Mouse (Mus musculus): ENCODE results near the gene Tom1. TPM values are rescaled to one million over a fixed set of nuclear protein-coding genes. Genes with fewer than 3 reads are reported as not detected.

The Tom1 gene
- 10 to 100 TPM; 16.2 to 96.7 (median 44.4) TPM for total RNA-seq (2018; cell fraction: chromatin; rRNA removed)
- 10 to 100 TPM; 46.0 to 91.8 (median 68.1) TPM for total RNA-seq (2018; cell fraction: cytosol; rRNA removed)
- total RNA-seq (2018; cell fraction: nucleus; rRNA removed): 100 to 1,000 TPM in 1 of 26 experiments, 10 to 100 TPM in 25; 33.0 to 102 (median 52.5) TPM
- 56.0 to 178 TPM (median 76.1 TPM) in 3 replicates for polyA plus RNA-seq (2018)

DNA sequence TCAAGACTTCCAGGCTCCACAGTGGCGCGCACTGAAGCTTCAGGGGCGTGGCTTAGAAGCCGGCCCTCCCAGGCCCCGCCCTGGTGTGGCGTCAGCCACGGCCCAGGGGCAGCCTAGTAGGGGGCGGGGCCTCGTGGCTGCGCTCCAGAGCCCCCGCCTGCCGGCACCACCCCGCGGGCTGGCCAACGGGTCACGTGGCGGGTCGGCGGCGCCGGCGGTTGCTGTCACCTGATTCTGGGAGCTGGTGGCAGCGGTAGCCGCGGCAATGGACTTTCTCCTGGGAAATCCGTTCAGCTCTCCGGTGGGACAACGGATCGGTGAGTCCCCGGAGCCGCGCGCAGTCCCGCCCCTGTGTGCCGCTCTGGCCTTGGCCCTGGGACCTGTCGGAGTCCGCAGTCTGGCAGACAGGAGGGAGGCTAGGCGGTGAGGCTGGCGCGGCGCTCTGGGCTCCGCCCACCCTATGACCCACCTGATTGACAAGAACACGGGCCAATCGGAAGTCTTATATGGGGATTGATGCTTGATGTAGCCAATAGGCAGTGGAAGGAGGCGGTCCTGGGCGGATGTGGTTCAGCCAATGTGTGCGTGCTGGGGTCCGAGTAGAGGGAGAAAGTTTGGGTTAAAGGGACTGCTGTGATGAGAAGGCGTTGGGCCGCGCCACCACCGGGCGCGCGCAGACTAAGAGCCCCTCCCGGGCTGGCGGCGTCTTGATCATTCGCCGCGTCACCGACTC lies at the start of gene Tom1:
TSS of gene Tom1 (plus strand) at position 195 of the 733 bp plus-strand sequence.
- Histone ChIP-seq H3K4me3 (ENCODE audit: inconsistent target) (peak within 1 kb of the TSS; percentile 80), H3K36me3 (ENCODE audit: inconsistent target) (peaks cover 11% of the 10 kb centered on the region; the same call in 1 of the 2 replicates), H3K79me2 (ENCODE audit: inconsistent target) (peaks cover 47% of the 10 kb centered on the region), H3K27ac (peak within 1 kb of the TSS; percentile 65)
- WGBS (ENCODE audit: missing documents): under 1% methylated on average over 49 of the region's 62 CpGs

DNA sequence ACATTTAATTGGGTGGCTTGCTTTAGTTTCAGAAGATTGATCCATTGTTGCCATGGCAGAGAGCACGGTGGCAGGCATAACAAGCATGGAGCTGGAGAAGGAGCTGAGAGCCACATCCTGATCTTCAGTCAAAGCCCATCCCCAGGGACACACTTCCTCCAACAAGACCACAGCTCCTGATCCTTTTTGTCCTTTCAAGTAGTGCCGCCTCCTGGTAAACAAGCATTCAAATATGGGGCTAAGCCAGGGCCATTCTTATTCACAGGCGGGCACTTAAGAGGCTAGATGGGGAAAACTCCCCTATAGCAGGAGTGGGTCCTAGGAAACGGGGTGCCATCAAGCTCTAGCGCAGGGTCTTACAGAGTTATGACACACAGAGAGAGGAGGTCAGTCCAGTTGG lies 46.1 kb upstream of the Tom1 start:
- Histone ChIP-seq H3K27ac (no peak overlapping the region), H3K4me3 (ENCODE audit: inconsistent target) (no peak overlapping the region), H3K79me2 (ENCODE audit: inconsistent target) (no peaks in the 10 kb centered on the region), H3K36me3 (ENCODE audit: inconsistent target) (no peaks in the 10 kb centered on the region)
- WGBS (ENCODE audit: missing documents): 98% methylated on average over 5 of the region's 5 CpGs

DNA sequence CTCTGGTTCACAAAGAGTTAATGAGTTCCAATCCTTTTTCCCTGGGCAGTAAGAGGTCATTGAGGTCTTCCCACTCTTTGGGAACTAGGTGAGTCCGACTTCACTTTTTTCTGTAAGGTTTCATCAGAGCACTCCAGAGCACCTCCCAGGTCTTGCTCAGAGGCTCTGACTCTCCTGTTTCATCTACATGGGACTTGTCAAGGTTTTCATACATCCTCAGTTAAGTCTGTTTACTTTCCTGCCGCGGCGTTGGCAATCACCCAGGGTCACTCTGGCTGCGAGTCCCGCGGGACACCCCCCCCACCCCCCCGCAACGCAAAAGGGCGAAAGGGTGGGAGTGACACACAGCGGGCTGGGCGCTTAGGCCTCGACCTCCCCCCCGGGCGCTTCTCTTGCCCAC lies 43.5 kb upstream of the Tom1 start:
- no peak overlapping the region for H3K4me3 ChIP-seq (ENCODE audit: inconsistent target)
- 44% methylated on average over 11 of the region's 15 CpGs for WGBS (ENCODE audit: missing documents)

DNA sequence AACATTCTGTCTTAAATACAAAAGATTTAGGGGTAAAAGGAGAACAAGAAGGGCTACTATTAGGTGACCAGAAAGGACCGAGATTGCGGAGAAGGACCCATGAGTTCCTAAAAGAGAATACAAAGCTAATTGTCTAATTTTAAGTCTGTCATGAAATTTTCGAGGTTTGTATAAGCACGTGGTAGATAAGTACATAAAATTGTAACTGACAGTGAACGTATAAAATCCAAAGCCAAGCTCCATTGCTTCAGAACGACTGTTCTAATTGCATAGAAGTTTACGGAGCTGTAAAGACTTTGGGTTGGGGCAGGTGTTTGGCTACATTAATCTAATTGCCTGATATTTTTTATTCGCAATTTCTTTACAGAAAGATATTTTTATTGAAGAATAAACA lies 40.4 kb upstream of the Tom1 start, which contains the start of gene Hmgxb4:
TSS of gene Hmgxb4 (plus strand) at position 276 of the 394 bp plus-strand sequence.
- no peaks in the 10 kb centered on the region for H3K36me3 ChIP-seq (ENCODE audit: inconsistent target)
- H3K27ac ChIP-seq: no peak within 1 kb of the TSS
- peaks cover 36% of the 10 kb centered on the region for H3K79me2 ChIP-seq (ENCODE audit: inconsistent target)
- H3K4me3 ChIP-seq (ENCODE audit: inconsistent target): peak within 1 kb of the TSS; percentile 47
- WGBS (ENCODE audit: missing documents): 10% methylated on average over 8 of the region's 8 CpGs

More for the DNA sequence above, 43.5 kb upstream of the Tom1 start:
- Histone ChIP-seq H3K36me3 (ENCODE audit: inconsistent target) (no peaks in the 10 kb centered on the region), H3K79me2 (ENCODE audit: inconsistent target) (peaks cover 9% of the 10 kb centered on the region), H3K27ac (no peak overlapping the region)

DNA sequence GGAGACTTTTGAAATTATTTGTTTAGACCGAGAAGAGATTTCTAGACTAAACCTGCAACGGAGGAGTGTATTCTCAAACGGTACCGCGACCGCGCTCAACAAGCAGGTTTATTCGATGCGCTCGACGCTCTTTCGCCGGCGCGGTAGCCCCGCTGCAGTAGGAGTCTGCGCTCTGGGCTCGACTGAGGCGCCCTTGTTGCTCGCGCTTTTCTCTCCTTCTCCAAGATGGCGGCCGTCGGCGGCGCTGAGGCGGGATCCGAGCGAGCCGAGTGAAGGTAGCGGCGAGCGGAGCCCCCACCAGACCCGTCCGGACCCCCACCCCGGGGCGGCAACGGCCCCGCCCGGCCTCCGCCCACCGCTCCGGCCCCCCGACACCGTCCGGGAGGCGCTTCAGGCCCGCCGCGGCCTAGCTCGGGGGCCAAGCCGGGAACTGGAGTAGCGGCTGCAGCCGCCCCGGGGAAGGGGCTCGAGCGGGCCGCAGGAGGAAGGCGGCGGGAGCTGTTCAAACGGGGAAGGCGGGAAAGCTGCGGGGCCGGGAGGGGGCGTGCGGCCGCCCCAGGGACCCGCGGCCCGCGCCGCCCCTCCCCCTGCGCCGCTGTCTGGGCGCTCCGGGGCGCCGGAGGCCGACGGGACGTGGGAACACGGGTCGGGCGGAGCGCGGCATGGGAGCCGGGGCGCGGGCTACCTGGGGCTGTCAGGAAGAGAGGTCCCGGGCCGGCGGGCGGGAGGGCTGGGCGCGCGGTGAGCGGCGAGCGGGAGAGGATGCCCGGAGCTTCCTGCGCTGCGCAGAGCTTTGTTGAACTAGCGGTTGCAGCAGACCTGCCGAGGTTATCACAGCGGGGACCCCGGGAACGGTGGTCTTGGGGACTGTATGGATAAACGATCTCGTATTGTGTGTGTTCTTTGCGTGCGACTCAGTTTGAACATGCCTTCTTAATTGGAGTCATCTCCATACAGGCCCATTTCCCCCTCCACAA lies 39.7 kb upstream of the Tom1 start:
- 2% methylated on average over 69 of the region's 111 CpGs for WGBS (ENCODE audit: missing documents)
- H3K79me2 ChIP-seq (ENCODE audit: inconsistent target): peaks cover 36% of the 10 kb centered on the region

DNA sequence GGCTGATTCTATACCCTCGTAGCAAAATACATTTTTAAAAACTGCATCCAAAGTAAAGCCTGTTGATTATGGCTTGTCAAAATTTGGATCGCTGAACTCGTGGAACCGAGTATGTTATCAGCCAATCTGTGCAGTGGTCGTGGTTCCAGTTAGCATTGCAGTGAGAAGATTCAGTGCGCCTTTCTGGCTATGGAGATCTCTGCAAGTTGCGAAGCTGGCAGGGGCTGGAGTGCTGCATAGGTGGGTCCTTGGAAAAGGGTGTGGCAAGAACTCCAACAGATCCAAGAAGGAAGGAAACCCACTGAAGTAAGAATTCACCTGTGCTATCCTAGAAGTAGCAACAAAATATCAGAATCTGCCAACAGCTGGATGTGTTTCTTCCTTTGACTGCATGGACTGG lies 39.0 kb upstream of the Tom1 start:
- no peak overlapping the region for H3K27ac ChIP-seq

More for the DNA sequence above, 39.7 kb upstream of the Tom1 start:
- peak overlapping the region; percentile 47 for H3K4me3 ChIP-seq (ENCODE audit: inconsistent target)
- H3K36me3 ChIP-seq (ENCODE audit: inconsistent target): peaks cover 5% of the 10 kb centered on the region; the same call in 1 of the 2 replicates
- H3K27ac ChIP-seq: no peak overlapping the region

DNA sequence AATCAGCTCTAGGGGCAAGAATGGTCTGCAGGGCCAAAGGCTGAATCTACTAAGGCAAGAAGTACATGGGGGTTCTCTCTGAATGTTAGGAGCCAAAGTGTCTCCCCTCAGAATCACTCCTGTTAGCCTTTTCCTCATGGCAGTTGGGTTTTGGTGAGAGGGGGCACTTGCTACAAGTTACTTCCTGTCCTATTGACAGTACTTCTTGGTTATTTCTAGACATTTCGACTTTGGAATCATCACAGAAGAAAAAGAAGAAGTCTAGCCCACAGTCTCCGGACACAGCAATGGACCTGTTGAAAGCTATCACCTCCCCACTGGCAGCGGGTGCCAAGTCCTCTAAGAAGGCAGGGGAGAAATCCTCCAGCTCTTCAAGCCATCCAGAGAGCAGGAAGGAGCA lies 33.1 kb upstream of the Tom1 start:
- Histone ChIP-seq H3K4me3 (ENCODE audit: inconsistent target) (no peak overlapping the region), H3K27ac (no peak overlapping the region), H3K36me3 (ENCODE audit: inconsistent target) (peaks cover 41% of the 10 kb centered on the region), H3K79me2 (ENCODE audit: inconsistent target) (peaks cover 23% of the 10 kb centered on the region; the same call in 1 of the 2 replicates)
- 44% methylated on average over 3 of the region's 3 CpGs for WGBS (ENCODE audit: missing documents)

More for the DNA sequence above, 39.0 kb upstream of the Tom1 start:
- H3K4me3 ChIP-seq (ENCODE audit: inconsistent target): peak overlapping the region; percentile 47
- H3K36me3 ChIP-seq (ENCODE audit: inconsistent target): peaks cover 12% of the 10 kb centered on the region; the same call in 1 of the 2 replicates
- peaks cover 36% of the 10 kb centered on the region for H3K79me2 ChIP-seq (ENCODE audit: inconsistent target)
- 19% methylated on average over 7 of the region's 7 CpGs for WGBS (ENCODE audit: missing documents)

DNA sequence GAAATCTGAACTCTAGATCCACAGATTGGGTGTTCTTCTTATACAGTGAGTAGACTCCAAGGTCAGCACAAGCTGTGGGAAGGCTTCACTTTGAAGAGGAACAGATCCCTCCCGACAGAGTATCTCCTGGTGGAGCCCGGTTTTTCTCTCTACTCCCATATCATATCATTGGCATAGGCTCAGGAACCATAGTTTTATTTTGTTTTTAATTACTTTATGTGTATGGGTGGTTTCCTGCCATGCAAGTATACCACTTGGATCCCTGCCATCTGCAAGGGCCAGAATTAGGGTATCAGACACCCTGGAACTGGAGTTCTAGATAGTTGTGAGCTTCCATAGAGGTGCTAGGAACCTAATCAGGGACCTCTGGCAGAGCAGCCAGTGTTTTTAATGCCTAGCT lies 24.7 kb upstream of the Tom1 start:
- no peaks in the 10 kb centered on the region for H3K36me3 ChIP-seq (ENCODE audit: inconsistent target)
- no peak overlapping the region for H3K4me3 ChIP-seq (ENCODE audit: inconsistent target)
- peaks cover 47% of the 10 kb centered on the region; the same call in 1 of the 2 replicates for H3K79me2 ChIP-seq (ENCODE audit: inconsistent target)
- WGBS (ENCODE audit: missing documents): 95% methylated on average over 2 of the region's 2 CpGs
- no peak overlapping the region for H3K27ac ChIP-seq

DNA sequence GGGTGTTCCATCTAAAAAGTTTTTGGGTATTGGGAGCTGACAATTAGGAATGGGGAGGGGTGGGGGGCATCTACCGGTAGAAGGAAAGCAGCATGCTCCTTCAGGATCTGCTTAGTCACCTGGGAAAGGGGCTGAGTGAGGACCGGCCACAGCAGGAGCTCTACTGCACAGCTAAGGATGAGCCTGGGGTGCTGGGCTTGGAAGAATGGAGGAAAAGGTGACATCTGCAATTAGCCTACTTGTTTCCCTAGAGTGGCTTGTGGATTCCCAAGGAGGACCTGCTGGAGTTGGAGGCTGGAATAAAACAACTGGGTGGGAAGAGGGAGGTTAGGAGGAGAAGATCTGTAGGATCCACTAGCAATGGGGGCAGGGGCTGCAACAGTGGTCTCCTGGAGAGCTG lies 19.9 kb upstream of the Tom1 start:
- Histone ChIP-seq H3K27ac (no peak overlapping the region), H3K4me3 (ENCODE audit: inconsistent target) (no peak overlapping the region), H3K36me3 (ENCODE audit: inconsistent target) (no peaks in the 10 kb centered on the region; the same call in 1 of the 2 replicates), H3K79me2 (ENCODE audit: inconsistent target) (peaks cover 34% of the 10 kb centered on the region; the same call in 1 of the 2 replicates)
- 68% methylated on average over 2 of the region's 2 CpGs for WGBS (ENCODE audit: missing documents)

DNA sequence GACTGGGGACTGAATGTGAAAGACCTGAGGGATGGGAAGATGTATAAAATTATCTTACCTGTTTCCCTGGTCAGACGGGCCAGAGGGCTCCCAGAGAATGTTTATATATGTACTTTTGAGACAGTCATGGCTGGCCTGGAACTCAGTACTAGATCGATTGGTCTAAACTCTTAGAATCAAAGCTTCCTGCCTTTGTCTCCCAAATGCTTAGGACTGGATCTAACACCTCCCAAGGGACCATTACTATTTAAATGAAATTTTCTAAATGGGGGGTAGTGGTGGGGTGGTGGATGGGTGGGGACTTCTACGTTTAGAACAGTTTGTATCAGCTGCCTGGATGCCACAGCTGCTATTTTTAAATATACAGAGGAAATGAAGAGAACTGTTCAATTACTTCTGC lies 19.5 kb upstream of the Tom1 start:
- Histone ChIP-seq H3K4me3 (ENCODE audit: inconsistent target) (no peak overlapping the region), H3K27ac (no peak overlapping the region), H3K36me3 (ENCODE audit: inconsistent target) (no peaks in the 10 kb centered on the region; the same call in 1 of the 2 replicates), H3K79me2 (ENCODE audit: inconsistent target) (peaks cover 34% of the 10 kb centered on the region; the same call in 1 of the 2 replicates)
- WGBS (ENCODE audit: missing documents): 74% methylated on average over 3 of the region's 3 CpGs

DNA sequence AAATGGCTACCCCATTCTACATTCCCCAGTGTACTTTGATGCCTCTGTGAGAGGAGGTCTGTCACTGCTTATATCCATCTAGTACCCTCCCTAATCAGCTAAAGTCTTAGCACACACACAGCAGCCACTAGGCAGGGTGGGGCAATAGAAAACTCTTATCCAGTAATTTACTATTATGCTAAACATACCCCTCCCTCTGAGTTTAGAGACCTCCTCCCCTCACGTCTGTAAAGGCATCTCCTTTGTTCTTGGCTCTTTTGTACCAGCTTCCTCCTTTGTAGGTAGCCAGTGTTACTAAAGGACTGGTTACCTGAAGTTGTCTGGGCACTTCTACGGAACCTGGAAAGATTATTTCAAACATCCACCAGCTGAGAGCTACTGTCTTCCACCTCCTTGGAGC lies 17.5 kb upstream of the Tom1 start:
- H3K4me3 ChIP-seq (ENCODE audit: inconsistent target): no peak overlapping the region
- no peak overlapping the region for H3K27ac ChIP-seq
- 61% methylated on average over 2 of the region's 2 CpGs for WGBS (ENCODE audit: missing documents)
- peaks cover 30% of the 10 kb centered on the region; the same call in 1 of the 2 replicates for H3K79me2 ChIP-seq (ENCODE audit: inconsistent target)
- no peaks in the 10 kb centered on the region; the same call in 1 of the 2 replicates for H3K36me3 ChIP-seq (ENCODE audit: inconsistent target)

DNA sequence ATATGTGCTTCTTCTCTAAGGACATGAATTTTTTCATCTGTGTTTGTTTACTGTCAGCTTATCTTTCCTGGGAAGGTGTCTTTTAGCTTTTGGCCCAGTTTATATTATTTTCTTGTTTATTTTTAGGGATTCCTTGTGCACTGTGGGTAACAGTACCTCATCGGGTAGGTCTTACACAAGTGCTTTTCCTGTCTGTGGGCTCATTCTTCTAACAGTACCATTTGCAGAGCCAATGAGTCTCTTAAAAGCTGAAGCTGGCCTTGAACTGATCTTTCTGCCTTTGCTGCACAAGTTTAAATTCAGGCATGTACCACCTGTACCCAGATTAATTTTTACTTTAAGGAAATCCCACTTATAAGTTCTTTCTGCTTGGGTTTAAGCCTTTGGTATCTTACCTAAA lies 17.1 kb upstream of the Tom1 start:
- peaks cover 25% of the 10 kb centered on the region; the same call in 1 of the 2 replicates for H3K79me2 ChIP-seq (ENCODE audit: inconsistent target)
- H3K36me3 ChIP-seq (ENCODE audit: inconsistent target): peaks cover 3% of the 10 kb centered on the region
- WGBS (ENCODE audit: missing documents): 11% methylated on average over 1 of the region's 1 CpGs
- no peak overlapping the region for H3K4me3 ChIP-seq (ENCODE audit: inconsistent target)
- no peak overlapping the region for H3K27ac ChIP-seq

DNA sequence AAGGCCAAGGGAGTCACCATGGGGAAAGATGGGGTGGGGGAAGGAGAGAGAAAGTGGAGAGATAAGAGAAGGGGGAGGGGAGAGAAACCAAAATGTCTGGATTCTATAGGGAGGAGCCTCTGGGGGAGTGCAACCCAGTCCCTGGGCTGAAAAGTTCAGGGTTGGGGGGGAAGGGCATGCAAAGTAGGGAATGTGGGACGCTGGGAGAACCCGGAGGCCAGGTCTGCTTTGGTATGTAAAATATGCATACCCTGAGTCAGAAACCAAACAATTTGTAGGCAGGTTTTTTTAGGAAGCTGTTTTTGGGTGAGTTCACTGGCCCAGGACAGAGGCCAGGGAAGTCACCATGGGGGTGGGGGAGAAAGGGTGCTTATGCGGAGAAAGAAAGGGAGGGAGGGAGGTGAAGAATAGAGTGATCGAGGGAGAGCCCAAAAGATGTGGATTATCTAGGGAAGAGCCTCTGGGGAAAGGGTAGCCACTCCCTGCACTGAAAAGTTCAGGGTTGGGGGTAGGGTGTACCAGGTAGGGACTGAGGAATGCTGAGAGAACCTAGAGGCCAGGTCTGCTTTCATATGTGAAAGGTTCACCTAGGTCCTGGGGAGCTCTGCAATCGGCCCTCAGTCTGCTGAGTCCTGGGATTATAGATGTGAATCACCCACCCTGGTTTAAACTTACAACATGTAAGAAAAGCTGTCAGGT lies 15.1 kb upstream of the Tom1 start:
- Histone ChIP-seq H3K79me2 (ENCODE audit: inconsistent target) (peaks cover 5% of the 10 kb centered on the region; the same call in 1 of the 2 replicates), H3K4me3 (ENCODE audit: inconsistent target) (no peak overlapping the region), H3K36me3 (ENCODE audit: inconsistent target) (peaks cover 13% of the 10 kb centered on the region), H3K27ac (no peak overlapping the region)
- WGBS (ENCODE audit: missing documents): 86% methylated on average over 5 of the region's 5 CpGs
